Mouse (Mus musculus): ENCODE measurements around the gene Mcidas. TPM values are rescaled to one million over a fixed set of nuclear protein-coding genes. Genes with fewer than 3 reads are reported as not detected.

The Mcidas gene
- not detected for polyA plus RNA-seq (2014; fragmentation: Illumina TruSeq; extraction: RNeasy Lipid Tissue Mini Kit (QIAGEN cat#74804); ENCODE audit: low read depth, low replicate concordance)

DNA sequence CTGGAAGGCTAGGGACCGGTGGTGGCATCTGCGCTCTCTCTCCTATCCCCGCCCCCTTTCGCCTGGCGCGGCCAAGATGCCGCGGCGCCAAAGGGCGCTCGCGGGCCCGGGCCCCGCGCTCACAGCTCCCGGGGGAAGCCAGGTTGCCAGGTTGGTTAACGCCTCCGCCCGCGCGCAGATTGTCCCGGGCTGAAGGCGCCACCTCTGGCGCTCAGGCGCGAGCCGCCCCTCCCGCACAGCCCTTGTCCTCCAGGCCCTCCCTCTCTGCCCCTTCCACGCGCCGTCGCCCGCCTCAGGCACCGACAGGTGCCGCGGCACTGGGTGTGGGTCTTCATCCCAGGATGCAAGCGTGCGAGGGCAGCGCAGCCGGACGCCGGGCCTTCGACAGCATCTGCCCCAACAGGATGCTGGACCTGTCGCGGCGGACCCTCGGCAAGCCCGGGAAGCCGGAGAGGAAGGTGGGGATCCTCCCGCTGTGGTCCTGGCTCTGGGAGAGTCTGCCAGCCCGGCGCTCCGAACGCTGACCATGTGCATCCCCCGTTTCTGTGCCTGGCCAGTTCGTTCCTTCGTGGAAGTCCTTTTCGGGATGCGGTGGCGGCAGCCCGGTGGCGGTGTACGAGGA is at the start of gene Mcidas:
Gene Mcidas, plus strand, starts transcription at position 315 of the 622 bp plus-strand sequence.

DNA sequence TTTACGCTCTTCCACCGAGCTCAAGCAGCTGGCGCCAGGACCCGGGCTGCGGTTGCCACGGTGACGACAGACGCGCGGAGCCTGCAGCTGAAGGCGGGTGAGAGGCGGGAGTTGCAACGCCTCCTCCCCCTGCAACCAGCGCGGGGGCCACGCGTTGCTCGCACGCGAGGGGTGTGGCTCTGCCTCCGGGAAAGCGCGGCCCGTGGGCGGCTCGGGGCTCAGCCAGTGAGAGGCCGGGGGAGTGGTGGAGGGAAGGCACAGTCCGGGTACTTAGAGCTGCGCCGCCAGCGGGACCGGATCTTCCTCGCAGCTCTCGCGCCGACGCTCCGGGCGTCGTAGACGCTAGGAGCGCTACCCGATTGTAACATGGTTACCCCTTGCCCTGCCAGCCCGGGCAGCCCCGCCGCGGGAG is 6.1 kb upstream of the Mcidas start, which contains the start of gene Ccno:
Gene Ccno, plus strand, starts transcription at position 271 of the 412 bp plus-strand sequence.

DNA sequence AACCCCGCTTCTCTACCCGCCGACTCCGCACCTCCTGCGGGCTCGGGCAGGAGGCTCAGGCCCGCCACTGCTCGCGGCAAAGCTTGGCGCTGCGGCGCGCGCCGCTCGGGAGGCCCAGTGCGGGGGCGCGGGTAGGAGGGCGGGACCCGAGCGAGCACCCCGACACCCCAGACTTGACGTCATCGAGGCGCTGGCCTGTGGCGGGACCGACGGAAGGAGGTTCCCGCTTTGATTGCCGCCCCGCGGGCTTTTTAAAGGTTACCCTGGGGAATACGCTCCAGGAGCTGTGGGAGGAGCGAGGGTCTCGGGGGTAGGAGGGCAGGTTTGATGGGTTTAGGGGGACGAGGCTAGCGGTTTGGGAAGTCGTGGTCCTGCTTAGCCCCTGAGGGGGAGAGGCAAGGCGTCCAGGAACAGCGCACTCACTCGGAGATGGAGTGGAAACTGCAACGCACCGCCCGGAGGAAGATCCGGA is 41.3 kb downstream of the Mcidas start, which contains the start of gene Cdc20b:
Gene Cdc20b, plus strand, starts transcription at position 162 of the 472 bp plus-strand sequence.

DNA sequence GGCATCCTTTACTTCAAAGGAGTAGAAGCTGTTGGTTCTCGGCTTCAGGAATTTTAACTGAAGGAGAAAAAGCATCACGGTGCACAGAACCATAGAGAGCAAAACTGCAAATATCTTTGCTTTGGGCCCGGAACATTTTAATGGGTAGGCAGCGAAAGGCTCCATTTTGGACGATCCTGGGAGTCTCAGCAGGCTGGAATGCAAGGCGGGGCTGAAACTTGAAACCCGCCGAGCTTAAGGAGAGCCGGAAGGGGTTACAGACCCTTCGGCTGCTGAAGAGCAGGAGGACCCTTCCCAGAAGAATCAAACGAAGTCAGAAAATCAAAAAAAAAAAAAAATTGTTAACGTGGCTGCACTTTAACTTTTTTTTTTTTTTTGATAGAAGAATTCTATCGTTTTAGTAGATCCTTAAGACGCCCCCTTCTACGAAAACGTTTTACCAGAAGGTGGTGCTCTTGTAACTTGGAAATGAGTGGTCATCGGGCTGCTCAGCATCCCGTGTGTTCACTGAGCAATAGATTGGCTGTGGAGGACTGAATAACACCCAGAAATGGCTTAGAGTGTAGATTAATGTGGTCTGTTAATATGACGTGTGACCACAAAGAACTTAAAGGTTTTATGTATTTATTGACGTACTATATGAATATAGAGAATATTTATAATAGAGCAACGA is 52.7 kb downstream of the Mcidas start, which contains the start of gene Gpx8:
Gene Gpx8, minus strand, starts transcription at position 200 of the 673 bp plus-strand sequence.

Other genes with a start within 250 kb of the Mcidas start
- gene Plpp1, start 193.1 kb upstream of the Mcidas start, polyA plus RNA-seq (2014; fragmentation: Illumina TruSeq; extraction: RNeasy Lipid Tissue Mini Kit (QIAGEN cat#74804); ENCODE audit: low read depth, low replicate concordance) = 109 TPM
- 67.9 TPM for gene Mtrex, start 66.4 kb upstream of the Mcidas start, polyA plus RNA-seq (2014; fragmentation: Illumina TruSeq; extraction: RNeasy Lipid Tissue Mini Kit (QIAGEN cat#74804); ENCODE audit: low read depth, low replicate concordance)
- 19.3 TPM for gene Dhx29, start 66.4 kb upstream of the Mcidas start, polyA plus RNA-seq (2014; fragmentation: Illumina TruSeq; extraction: RNeasy Lipid Tissue Mini Kit (QIAGEN cat#74804); ENCODE audit: low read depth, low replicate concordance)
- gene Ccno, start 6.0 kb upstream of the Mcidas start, polyA plus RNA-seq (2014; fragmentation: Illumina TruSeq; extraction: RNeasy Lipid Tissue Mini Kit (QIAGEN cat#74804); ENCODE audit: low read depth, low replicate concordance) = not detected
- not detected for gene Cdc20b, start 41.3 kb downstream of the Mcidas start, polyA plus RNA-seq (2014; fragmentation: Illumina TruSeq; extraction: RNeasy Lipid Tissue Mini Kit (QIAGEN cat#74804); ENCODE audit: low read depth, low replicate concordance)
- gene Gpx8, start 52.6 kb downstream of the Mcidas start, polyA plus RNA-seq (2014; fragmentation: Illumina TruSeq; extraction: RNeasy Lipid Tissue Mini Kit (QIAGEN cat#74804); ENCODE audit: low read depth, low replicate concordance) = 68.9 TPM
- gene Gzma, start 107.1 kb downstream of the Mcidas start, polyA plus RNA-seq (2014; fragmentation: Illumina TruSeq; extraction: RNeasy Lipid Tissue Mini Kit (QIAGEN cat#74804); ENCODE audit: low read depth, low replicate concordance) = not detected
- 5.5 TPM for gene Esm1, start 215.8 kb downstream of the Mcidas start, polyA plus RNA-seq (2014; fragmentation: Illumina TruSeq; extraction: RNeasy Lipid Tissue Mini Kit (QIAGEN cat#74804); ENCODE audit: low read depth, low replicate concordance)
- not detected for gene Gzmk, start 232.1 kb downstream of the Mcidas start, polyA plus RNA-seq (2014; fragmentation: Illumina TruSeq; extraction: RNeasy Lipid Tissue Mini Kit (QIAGEN cat#74804); ENCODE audit: low read depth, low replicate concordance)